Mouse (Mus musculus): Measurements from ENCODE around the gene Vmn1r203. TPM values are rescaled to one million over a fixed set of nuclear protein-coding genes. Genes with fewer than 3 reads are reported as not detected.
"Not testable (repeated sequence)": the region's sequence is repeated elsewhere in the genome, so short reads cannot be mapped to it uniquely, and the experiment has no call there.

Vmn1r203 gene
- polyA plus RNA-seq (2015; fragmentation: Nextera tagmentation; extraction: Ambion mirVana) = not detected in 2 replicates

DNA sequence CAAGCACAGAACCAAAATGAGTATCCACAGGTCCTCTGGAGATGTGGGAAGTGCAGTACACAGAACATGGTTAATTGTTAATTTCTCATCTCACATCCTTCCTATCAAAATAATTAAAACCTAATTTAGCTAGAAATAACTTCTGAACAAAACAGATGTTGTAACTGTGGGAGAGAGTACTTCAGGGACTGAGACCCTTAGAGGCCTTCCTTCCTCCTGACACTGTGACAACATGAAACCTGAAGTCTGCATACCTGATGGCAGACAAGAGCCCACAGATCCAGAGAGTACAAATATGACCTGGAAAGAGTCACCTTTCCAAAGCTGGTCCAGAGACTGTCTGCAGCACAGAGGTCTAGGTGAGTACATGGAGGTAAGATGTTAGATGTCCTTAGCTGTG, at the start of gene Vmn1r203:
Vmn1r203 (plus strand) TSS at position 301 of the 400 bp plus-strand sequence.
- DNase-seq (ENCODE audit: low spot score) = no peak

DNA sequence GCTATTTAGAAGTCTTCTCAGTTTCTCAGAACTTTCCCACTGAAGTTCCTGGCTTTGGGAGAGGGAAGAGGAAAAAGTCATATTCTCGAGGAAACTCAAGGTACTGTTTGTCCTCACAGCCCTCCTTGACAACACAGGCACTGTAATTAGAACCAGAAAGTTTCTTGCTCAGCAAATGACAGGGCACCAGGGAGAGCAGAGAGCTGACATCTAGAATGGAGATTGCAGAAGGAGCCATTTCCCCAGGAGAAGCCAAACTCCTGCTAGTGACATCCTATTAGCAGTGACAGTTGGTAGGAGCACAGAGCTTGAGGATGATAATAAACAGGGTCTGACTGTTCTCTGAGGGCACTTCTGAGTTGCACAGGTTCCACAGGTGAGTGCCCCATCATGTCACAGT, 46.3 kb upstream of the Vmn1r203 start, which contains the start of gene Vmn1r201:
Vmn1r201 (plus strand) TSS at position 301 of the 400 bp plus-strand sequence.
- DNase-seq (ENCODE audit: low spot score) = no peak

DNA sequence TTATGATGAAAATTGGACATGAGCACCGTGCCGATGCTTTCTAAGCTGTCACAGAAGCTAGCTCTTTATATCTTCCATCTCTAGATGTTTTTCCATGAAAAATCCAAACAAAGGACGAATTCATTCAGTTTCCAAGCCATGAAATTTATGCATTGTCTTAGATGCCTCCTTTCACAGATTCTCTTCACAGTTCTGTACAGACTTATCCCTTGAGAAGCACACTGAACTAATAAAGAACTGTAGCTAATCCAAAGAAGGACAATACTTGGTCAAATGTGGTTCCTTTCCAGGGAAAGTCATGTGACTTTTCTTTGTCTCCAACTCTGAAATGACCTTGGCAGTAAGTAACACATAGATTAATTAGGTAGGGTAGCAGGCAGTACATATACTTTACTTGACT, 15.5 kb upstream of the Vmn1r203 start:
- DNase-seq (ENCODE audit: low spot score) = no peak

DNA sequence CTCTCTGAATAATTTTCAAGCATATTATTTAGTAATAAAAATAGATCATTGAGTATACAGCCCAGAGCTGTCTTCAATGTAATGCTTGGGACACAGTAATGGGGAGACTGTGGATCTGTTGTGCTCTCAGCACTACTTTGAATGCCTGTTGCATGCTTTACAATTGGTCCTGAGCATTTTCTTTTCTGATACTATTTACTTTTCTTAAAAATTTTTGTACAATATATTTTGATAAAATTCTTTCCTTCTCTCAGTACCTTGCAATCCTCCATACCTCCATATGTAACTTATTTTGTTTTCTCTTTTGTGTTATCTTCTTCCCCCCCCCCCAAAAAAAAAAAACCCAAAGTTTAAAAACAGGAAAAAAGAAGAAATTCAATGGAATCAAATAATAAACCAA, 12.6 kb upstream of the Vmn1r203 start, which contains the start of gene Vmn1r202:
Vmn1r202 (minus strand) TSS at position 101 of the 400 bp plus-strand sequence.
- no peak for DNase-seq (ENCODE audit: low spot score)

DNA sequence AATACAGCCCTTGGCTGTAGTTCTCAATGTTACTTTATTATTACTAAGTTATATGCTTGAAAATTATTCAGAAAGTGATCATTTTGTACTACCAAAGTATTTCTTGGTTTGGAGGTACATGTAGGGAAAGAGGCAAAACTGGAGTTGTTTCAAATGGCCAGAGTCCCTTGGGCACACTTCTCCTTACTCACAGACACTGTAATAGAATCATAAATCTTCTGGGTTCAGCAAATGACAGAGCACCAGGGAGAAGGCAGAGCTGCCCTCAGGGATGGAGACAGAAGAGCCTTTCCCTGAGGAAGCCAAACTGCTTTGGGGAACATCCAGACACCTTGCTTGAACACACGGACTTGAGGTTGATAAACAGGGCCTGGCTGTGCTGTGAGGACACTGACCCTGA, 35.0 kb downstream of the Vmn1r203 start, which contains the start of gene Vmn1r204:
Vmn1r204 (plus strand) TSS at position 301 of the 400 bp plus-strand sequence.
- not testable (repeated sequence) for DNase-seq (ENCODE audit: low spot score)

DNA sequence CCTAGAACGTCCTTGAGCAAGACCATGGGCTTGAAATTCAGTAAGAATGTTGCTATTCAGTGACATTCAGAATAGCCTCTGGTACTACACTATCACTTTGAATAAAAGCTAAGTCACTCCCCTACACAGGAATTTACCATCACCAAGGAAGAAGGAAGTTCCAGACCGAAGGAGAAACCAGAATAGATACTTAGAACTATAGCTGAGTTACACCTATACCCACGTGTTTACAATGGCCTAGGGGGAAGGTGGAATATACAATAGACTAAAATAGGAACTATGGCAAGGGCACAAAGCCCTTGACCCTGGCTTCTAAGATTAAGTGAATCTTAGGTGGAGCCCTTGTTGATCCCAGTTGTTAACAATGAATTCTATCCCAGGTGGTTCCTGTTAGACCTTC, 57.0 kb downstream of the Vmn1r203 start:
- not testable (repeated sequence) for DNase-seq (ENCODE audit: low spot score)

Other genes starting within 250 kb of the Vmn1r203 start
- gene Vmn1r195, start 247.6 kb upstream of the Vmn1r203 start, polyA plus RNA-seq (2015; fragmentation: Nextera tagmentation; extraction: Ambion mirVana) = not detected in 2 replicates
- gene Vmn1r196, start 228.2 kb upstream of the Vmn1r203 start, polyA plus RNA-seq (2015; fragmentation: Nextera tagmentation; extraction: Ambion mirVana) = not detected in 2 replicates
- gene Vmn1r197, start 193.5 kb upstream of the Vmn1r203 start, polyA plus RNA-seq (2015; fragmentation: Nextera tagmentation; extraction: Ambion mirVana) = not detected in 2 replicates
- gene Vmn1r198, start 167.8 kb upstream of the Vmn1r203 start, polyA plus RNA-seq (2015; fragmentation: Nextera tagmentation; extraction: Ambion mirVana) = not detected in 2 replicates
- gene Vmn1r199, start 138.3 kb upstream of the Vmn1r203 start, polyA plus RNA-seq (2015; fragmentation: Nextera tagmentation; extraction: Ambion mirVana) = not detected in 2 replicates
- not detected in 2 replicates for gene Vmn1r200, start 127.7 kb upstream of the Vmn1r203 start, polyA plus RNA-seq (2015; fragmentation: Nextera tagmentation; extraction: Ambion mirVana)
- gene Vmn1r201, start 46.2 kb upstream of the Vmn1r203 start, polyA plus RNA-seq (2015; fragmentation: Nextera tagmentation; extraction: Ambion mirVana) = not detected in 2 replicates
- gene Vmn1r202, start 12.7 kb upstream of the Vmn1r203 start, polyA plus RNA-seq (2015; fragmentation: Nextera tagmentation; extraction: Ambion mirVana) = 0.03 TPM in 1 of 2 replicates, not detected in the other
- not detected in 2 replicates for gene Vmn1r204, start 35.1 kb downstream of the Vmn1r203 start, polyA plus RNA-seq (2015; fragmentation: Nextera tagmentation; extraction: Ambion mirVana)
- not detected in 2 replicates for gene Vmn1r205, start 74.9 kb downstream of the Vmn1r203 start, polyA plus RNA-seq (2015; fragmentation: Nextera tagmentation; extraction: Ambion mirVana)
- gene Vmn1r206, start 106.1 kb downstream of the Vmn1r203 start, polyA plus RNA-seq (2015; fragmentation: Nextera tagmentation; extraction: Ambion mirVana) = not detected in 2 replicates
- not detected in 2 replicates for gene Vmn1r207-ps, start 211.5 kb downstream of the Vmn1r203 start, polyA plus RNA-seq (2015; fragmentation: Nextera tagmentation; extraction: Ambion mirVana)

Data from thymus, postnatal 0 days (tissue).